Comparison of ENCODE assay signal across 8 mouse cellular contexts in genomic region chr6:82909136-82909855, GRCm38 (mm10). TPM values are rescaled to one million over a fixed set of nuclear protein-coding genes. Genes with fewer than 3 reads are reported as not detected.
DNase-seq lines count a peak whose midpoint lies in the region; ATAC-seq lines count a peak whose summit lies in the region.

No protein-coding gene starts in this region.

- no peak overlapping the region for H3K27ac ChIP-seq in intestine, embryonic 15.5 days

- no peaks in the 10 kb centered on the region for H3K4me1 ChIP-seq in intestine, embryonic 15.5 days (replicated peaks)
- peaks cover 88% of the 10 kb centered on the region for H3K4me1 ChIP-seq in megakaryocyte, embryonic 14.5 days

- WGBS in intestine, embryonic 15.5 days: 50% methylated on average over 14 of the region's 14 CpGs

- intact Hi-C loops in gastrocnemius, postnatal 14 days (cut with DNase I; ENCODE audit: low total_unique reads): no loop called here

- no peak overlapping the region for H3K9ac ChIP-seq in intestine, embryonic 15.5 days

- peak; percentile 38 for DNase-seq in gastrocnemius, postnatal 14 days
- DNase-seq in gastrocnemius, postnatal 25 days: no peak
- DNase-seq in urinary bladder, adult 18-20 months (ENCODE audit: low spot score in 2 of 2): peak; percentile 36 to 69
- no peak for DNase-seq in urinary bladder, adult 2 months (ENCODE audit: low spot score)
- peak; percentile 64 to 70 for DNase-seq in cerebellum, adult 18-20 months
- DNase-seq in thymus, postnatal 4 days: peak; percentile 55

- H3K4me3 ChIP-seq in intestine, embryonic 15.5 days (replicated peaks): no peak overlapping the region
- peak overlapping the region; percentile 81 for H3K4me3 ChIP-seq in megakaryocyte, embryonic 14.5 days (replicated peaks)

- H3K36me3 ChIP-seq in intestine, embryonic 15.5 days: no peaks in the 10 kb centered on the region
- H3K36me3 ChIP-seq in megakaryocyte, embryonic 14.5 days (replicated peaks; ENCODE audit: low read length): no peaks in the 10 kb centered on the region

- H3K27me3 ChIP-seq in intestine, embryonic 15.5 days (replicated peaks): no peaks in the 10 kb centered on the region
- peaks cover 54% of the 10 kb centered on the region for H3K27me3 ChIP-seq in megakaryocyte, embryonic 14.5 days (replicated peaks)

- no peaks in the 10 kb centered on the region for H3K9me3 ChIP-seq in intestine, embryonic 15.5 days
- peaks cover 10% of the 10 kb centered on the region; the same call in 1 of the 2 replicates for H3K9me3 ChIP-seq in megakaryocyte, embryonic 14.5 days

- ATAC-seq in intestine, embryonic 15.5 days: peak; percentile 61

- H3K4me2 ChIP-seq in intestine, embryonic 15.5 days (replicated peaks): no peak overlapping the region

RNA-seq across cellular contexts. Expression of gene Sema4f, which starts 30.3 kb away (rescaled TPM):
- under 1 TPM; 0.16 to 0.71 TPM for total RNA-seq in gastrocnemius, postnatal 14 days (2021)
- total RNA-seq in gastrocnemius, postnatal 25 days (2021): under 1 TPM; 0.13 to 0.51 TPM
- 0.31 and 0.43 TPM in 2 replicates for polyA plus RNA-seq in urinary bladder, adult 2 months (2012; rRNA removed)
- 1.5 and 1.7 TPM in 2 replicates for polyA plus RNA-seq in intestine, embryonic 15.5 days (2015; fragmentation: Nextera tagmentation; extraction: Ambion mirVana)
- not detected in 2 replicates for polyA plus RNA-seq in megakaryocyte, embryonic 14.5 days (2012; ENCODE audit: insufficient read depth, low replicate concordance)

RNA-seq across cellular contexts. Expression of gene M1ap, which starts 37.4 kb away (rescaled TPM):
- 1 to 10 TPM in 1 of 2 experiments, under 1 TPM in 1; 0.82 to 1.1 TPM for total RNA-seq in gastrocnemius, postnatal 14 days (2021)
- total RNA-seq in gastrocnemius, postnatal 25 days (2021): not detected
- polyA plus RNA-seq in urinary bladder, adult 2 months (2012; rRNA removed): 0.30 and 0.62 TPM in 2 replicates
- 0.26 and 0.78 TPM in 2 replicates for polyA plus RNA-seq in intestine, embryonic 15.5 days (2015; fragmentation: Nextera tagmentation; extraction: Ambion mirVana)
- 3.6 and 5.2 TPM in 2 replicates for polyA plus RNA-seq in megakaryocyte, embryonic 14.5 days (2012; ENCODE audit: insufficient read depth, low replicate concordance)

Comparison
In these comparisons a context has a peak if more than half of its experiments do, and no peak if none do; other contexts are left out.
1. DNase-seq: peak in gastrocnemius, postnatal 14 days (single experiment), urinary bladder, adult 18-20 months (2 of 2), cerebellum, adult 18-20 months (2 of 2) and thymus, postnatal 4 days (single experiment); none in gastrocnemius, postnatal 25 days (single experiment) and urinary bladder, adult 2 months (single experiment).